ENCODE assay signal across 10 mouse cellular contexts in genomic region chr10:60328963-60329650, GRCm38 (mm10). TPM values are rescaled to one million over a fixed set of nuclear protein-coding genes. Genes with fewer than 3 reads are reported as not detected.
DNase-seq lines count a peak whose midpoint lies in the region; ATAC-seq and TF ChIP-seq lines count a peak whose summit lies in the region.
"Had no signal": no experiment of that assay in that cellular context is flagged by ENCODE, and none has a peak within 500 bp of the region (broad histone marks: within the 10 kb centered on the region; RNA-seq: fewer than 3 reads in every experiment).

No protein-coding gene starts in this region.

- H3K9me3 ChIP-seq in heart, embryonic 12.5 days (replicated peaks), result no peaks in the 10 kb centered on the region; the same call in 1 of the 2 replicates
- no peaks in the 10 kb centered on the region for H3K9me3 ChIP-seq in lung, embryonic 16.5 days (ENCODE audit: control insufficient read depth, low read length)

- TF ChIP-seq POLR2A in bone marrow, adult 2 months (IDR thresholded peaks at IDR 0.05; ENCODE audit: borderline replicate concordance, control insufficient read depth, low read depth, low read length), result no peak

- ATAC-seq in heart, embryonic 12.5 days (ENCODE audit: insufficient number of reproducible peaks, low FRiP score), result 0 out of 2 replicates have a peak, but pooled peaks have one; percentile 27
- peak; percentile 93 for ATAC-seq in lung, embryonic 16.5 days (ENCODE audit: low read depth)
- no peak for ATAC-seq in cerebellum, adult (ENCODE audit: insufficient number of reproducible peaks, low FRiP score, low TSS enrichment)

- no peaks in the 10 kb centered on the region; the same call in 1 of the 2 replicates for H3K27me3 ChIP-seq in heart, embryonic 12.5 days (replicated peaks)
- no peaks in the 10 kb centered on the region for H3K27me3 ChIP-seq in lung, embryonic 16.5 days (ENCODE audit: control insufficient read depth, insufficient read depth, low read depth, low read length)

- intact Hi-C loops in heart, postnatal 25 days (cut with DNase I), result no loop called here

- no peak overlapping the region for H3K27ac ChIP-seq in heart, embryonic 12.5 days (ENCODE audit: poor library complexity, severe bottlenecking)
- H3K27ac ChIP-seq in lung, embryonic 16.5 days (ENCODE audit: low read length), result peak overlapping the region; percentile 10; the same call in 1 of the 2 replicates
- H3K27ac ChIP-seq in bone marrow, adult 2 months (ENCODE audit: control insufficient read depth, insufficient read depth, low read depth, low read length, poor library complexity), result peak overlapping the region; percentile 41

- H3K36me3 ChIP-seq in heart, embryonic 12.5 days, result no peaks in the 10 kb centered on the region
- no peaks in the 10 kb centered on the region for H3K36me3 ChIP-seq in lung, embryonic 16.5 days (ENCODE audit: control insufficient read depth, insufficient read depth, low read length)

- no peak for TF ChIP-seq CTCF in bone marrow, adult 2 months (IDR thresholded peaks at IDR 0.05; ENCODE audit: control insufficient read depth, insufficient read depth, low read length)

- 53% methylated on average over 11 of the region's 11 CpGs for WGBS in heart, embryonic 12.5 days
- WGBS in lung, embryonic 16.5 days, result 43% methylated on average over 11 of the region's 11 CpGs
- 52% methylated on average over 11 of the region's 11 CpGs for WGBS in bone marrow, adult 2 months

- no peak overlapping the region for H3K4me2 ChIP-seq in heart, embryonic 12.5 days
- no peak overlapping the region for H3K4me2 ChIP-seq in lung, embryonic 16.5 days (ENCODE audit: low read depth, low read length)

- no peak overlapping the region for H3K4me3 ChIP-seq in heart, embryonic 12.5 days
- H3K4me3 ChIP-seq in lung, embryonic 16.5 days (ENCODE audit: low read length), result no peak overlapping the region
- peak overlapping the region; percentile 22 for H3K4me3 ChIP-seq in bone marrow, adult 2 months (replicated peaks; ENCODE audit: control insufficient read depth, low read depth, low read length)

- no peak overlapping the region for H3K9ac ChIP-seq in heart, embryonic 12.5 days
- H3K9ac ChIP-seq in lung, embryonic 16.5 days (ENCODE audit: low read length), result no peak overlapping the region

- H3K4me1 ChIP-seq in heart, embryonic 12.5 days (replicated peaks), result peaks cover 16% of the 10 kb centered on the region
- peaks cover 11% of the 10 kb centered on the region for H3K4me1 ChIP-seq in lung, embryonic 16.5 days (replicated peaks; ENCODE audit: control insufficient read depth, insufficient read depth, low read length)
- peaks cover 1% of the 10 kb centered on the region; the same call in 1 of the 2 replicates for H3K4me1 ChIP-seq in bone marrow, adult 2 months (ENCODE audit: control insufficient read depth, insufficient read depth, low read length)

- no peak for DNase-seq in heart, postnatal 25 days (ENCODE audit: low spot score)
- no peak for DNase-seq in lung, postnatal 25 days (ENCODE audit: low spot score)
- DNase-seq in lung, postnatal 4 days, result peak; percentile 54 to 79
- no peak for DNase-seq in kidney, postnatal 36 days
- DNase-seq: kidney, postnatal 14 days; retina, postnatal 1 day had no signal

RNA-seq across cellular contexts. Expression of gene Vsir, which starts 17.5 kb away (rescaled TPM):
- 1.8 TPM in 2 replicates for polyA plus RNA-seq in heart, embryonic 12.5 days (2016; fragmentation: Nextera tagmentation; extraction: Ambion mirVana)
- total RNA-seq in heart, postnatal 25 days (2021), result 10 to 100 TPM; 20.2 to 23.5 TPM
- 5.8 and 8.9 TPM in 2 replicates for polyA plus RNA-seq in lung, embryonic 16.5 days (2015; fragmentation: Nextera tagmentation; extraction: Ambion mirVana)
- 39.7 and 97.9 TPM in 2 replicates for polyA plus RNA-seq in bone marrow, adult 2 months (2011; ENCODE audit: insufficient read depth, insufficient read length, low replicate concordance, missing spikeins)

RNA-seq across cellular contexts. Expression of gene Psap, which starts 51.7 kb away (rescaled TPM):
- 95.6 and 100.0 TPM in 2 replicates for polyA plus RNA-seq in heart, embryonic 12.5 days (2016; fragmentation: Nextera tagmentation; extraction: Ambion mirVana)
- 1,000 to 10,000 TPM in 1 of 2 experiments, 100 to 1,000 TPM in 1; 984 to 1,036 TPM for total RNA-seq in heart, postnatal 25 days (2021)
- polyA plus RNA-seq in lung, embryonic 16.5 days (2015; fragmentation: Nextera tagmentation; extraction: Ambion mirVana), result 131 and 132 TPM in 2 replicates
- polyA plus RNA-seq in bone marrow, adult 2 months (2011; ENCODE audit: insufficient read depth, insufficient read length, low replicate concordance, missing spikeins), result 271 and 453 TPM in 2 replicates

Comparison
In these comparisons a context has a peak if more than half of its experiments do, and no peak if none do; other contexts are left out.
1. DNase-seq: peak in lung, postnatal 4 days (2 of 2); none in heart, postnatal 25 days (single experiment), lung, postnatal 25 days (single experiment) and kidney, postnatal 36 days (0 of 2).